Mouse (Mus musculus) testis, adult 10 weeks (tissue): ENCODE results near the gene Heca. TPM values are rescaled to one million over a fixed set of nuclear protein-coding genes. Genes with fewer than 3 reads are reported as not detected.

Source experiments
- polyA plus RNA-seq: library from polyadenylated mRNA; stranded (reverse); fragments of 350-450 nt; fragmentation: Illumina TruSeq; extraction: RNeasy Lipid Tissue Mini Kit (QIAGEN cat#74804); gene quantifications from one replicate; pipeline ENCODE4 v1.2.3, GENCODE M21; 2014; ENCODE audit warnings: low read depth, low replicate concordance

The Heca gene
- polyA plus RNA-seq: 30.7 TPM

GRCm38 (mm10) chr10:17947960-17948730, at the start of gene Heca:
TSS of gene Heca (minus strand) at chr10:17948067.

Other genes starting within 250 kb of the Heca start
- 32.5 TPM for gene Cited2, start 224.8 kb downstream of the Heca start, polyA plus RNA-seq
- 1.5 TPM for gene Txlnb, start 151.8 kb downstream of the Heca start, polyA plus RNA-seq
- 33.8 TPM for gene Abracl, start 75.2 kb upstream of the Heca start, polyA plus RNA-seq
- gene Reps1, start 107.8 kb upstream of the Heca start, polyA plus RNA-seq: 40.4 TPM